Mouse (Mus musculus): ENCODE data around the gene Nr1h4.

DNA sequence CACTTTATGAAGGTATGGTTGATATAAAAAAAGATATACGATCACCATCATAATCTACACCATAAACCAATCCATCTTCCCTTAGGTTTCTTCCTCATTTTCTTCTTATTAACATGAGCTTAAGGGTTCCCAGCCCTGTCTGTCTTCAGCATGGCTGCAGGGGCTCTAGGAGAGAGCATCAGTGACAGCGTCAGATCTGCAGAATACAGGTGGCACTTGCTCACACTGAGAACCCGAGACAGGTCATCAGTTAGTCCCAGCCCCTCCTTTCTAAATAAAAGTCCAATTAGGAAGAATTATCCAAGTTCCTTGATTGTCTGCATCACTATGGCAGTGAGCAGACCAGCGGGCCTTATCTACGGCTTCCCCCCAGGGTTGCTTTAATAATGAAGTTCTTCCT is 934 bp downstream of the Nr1h4 start:
- TF ChIP-seq CTCF (IDR thresholded peaks at IDR 0.05; ENCODE audit: borderline replicate concordance, extremely low read depth, insufficient read depth, insufficient read length) (no peak), POLR2A (IDR thresholded peaks at IDR 0.05; ENCODE audit: borderline replicate concordance, extremely low read depth, insufficient read depth, insufficient read length, poor library complexity, severe bottlenecking) (no peak)
